Mouse (Mus musculus): ENCODE measurements around the gene Degs2.

The Degs2 gene

GRCm38 (mm10) chr12:108700037-108700436 is 2.1 kb downstream of the Degs2 start:
- DNase-seq (ENCODE audit: low read depth, low spot score), result no peak

- DNase-seq (ENCODE audit: low read depth, low spot score), result no peak
Measured at GRCm38 (mm10) chr12:108699576-108699975, 2.5 kb downstream of the Degs2 start.

GRCm38 (mm10) chr12:108698697-108699471 is 3.2 kb downstream of the Degs2 start:
- no peak for DNase-seq (ENCODE audit: low read depth, low spot score)

GRCm38 (mm10) chr12:108694223-108694622 is 7.9 kb downstream of the Degs2 start:
- DNase-seq (ENCODE audit: low read depth, low spot score), result no peak

GRCm38 (mm10) chr12:108693592-108693991 is 8.5 kb downstream of the Degs2 start:
- no peak for DNase-seq (ENCODE audit: low read depth, low spot score)

GRCm38 (mm10) chr12:108690529-108690928 is 11.6 kb downstream of the Degs2 start:
- DNase-seq (ENCODE audit: low read depth, low spot score), result no peak

- no peak for DNase-seq (ENCODE audit: low read depth, low spot score)
Measured at GRCm38 (mm10) chr12:108689167-108689566, 12.9 kb downstream of the Degs2 start.

- DNase-seq (ENCODE audit: low read depth, low spot score), result no peak
Measured at GRCm38 (mm10) chr12:108686926-108687325, 15.2 kb downstream of the Degs2 start.

- DNase-seq (ENCODE audit: low read depth, low spot score), result peak; percentile 70
Measured at GRCm38 (mm10) chr12:108686463-108686862, 15.7 kb downstream of the Degs2 start.

- DNase-seq (ENCODE audit: low read depth, low spot score), result peak; percentile 40
Measured at GRCm38 (mm10) chr12:108682240-108683023, 19.7 kb downstream of the Degs2 start.

- DNase-seq (ENCODE audit: low read depth, low spot score), result no peak
Measured at GRCm38 (mm10) chr12:108680861-108681260, 21.3 kb downstream of the Degs2 start.

- no peak for DNase-seq (ENCODE audit: low read depth, low spot score)
Measured at GRCm38 (mm10) chr12:108678366-108678765, 23.7 kb downstream of the Degs2 start.

- DNase-seq (ENCODE audit: low read depth, low spot score), result no peak
Measured at GRCm38 (mm10) chr12:108677116-108677515, 25.0 kb downstream of the Degs2 start.

GRCm38 (mm10) chr12:108675614-108676401 is 26.3 kb downstream of the Degs2 start:
- DNase-seq (ENCODE audit: low read depth, low spot score), result peak; percentile 63

- DNase-seq (ENCODE audit: low read depth, low spot score), result no peak
Measured at GRCm38 (mm10) chr12:108674916-108675315, 27.2 kb downstream of the Degs2 start.

- peak; percentile 91 for DNase-seq (ENCODE audit: low read depth, low spot score)
Measured at GRCm38 (mm10) chr12:108674502-108674901, 27.6 kb downstream of the Degs2 start.

GRCm38 (mm10) chr12:108673546-108673945 is 28.6 kb downstream of the Degs2 start:
- no peak for DNase-seq (ENCODE audit: low read depth, low spot score)

GRCm38 (mm10) chr12:108672908-108673307 is 29.2 kb downstream of the Degs2 start:
- no peak for DNase-seq (ENCODE audit: low read depth, low spot score)

- no peak for DNase-seq (ENCODE audit: low read depth, low spot score)
Measured at GRCm38 (mm10) chr12:108671541-108671940, 30.6 kb downstream of the Degs2 start.

- peak; percentile 46 for DNase-seq (ENCODE audit: low read depth, low spot score)
Measured at GRCm38 (mm10) chr12:108668606-108669235, 33.4 kb downstream of the Degs2 start.

- DNase-seq (ENCODE audit: low read depth, low spot score), result no peak
Measured at GRCm38 (mm10) chr12:108657350-108657749, 44.8 kb downstream of the Degs2 start.

Data from brain, adult 2 months (tissue).